Mouse (Mus musculus): ENCODE data around the gene Epop. TPM values are rescaled to one million over a fixed set of nuclear protein-coding genes. Genes with fewer than 3 reads are reported as not detected.

Epop gene
- polyA plus RNA-seq, 1 experiment = 7.0 TPM

DNA sequence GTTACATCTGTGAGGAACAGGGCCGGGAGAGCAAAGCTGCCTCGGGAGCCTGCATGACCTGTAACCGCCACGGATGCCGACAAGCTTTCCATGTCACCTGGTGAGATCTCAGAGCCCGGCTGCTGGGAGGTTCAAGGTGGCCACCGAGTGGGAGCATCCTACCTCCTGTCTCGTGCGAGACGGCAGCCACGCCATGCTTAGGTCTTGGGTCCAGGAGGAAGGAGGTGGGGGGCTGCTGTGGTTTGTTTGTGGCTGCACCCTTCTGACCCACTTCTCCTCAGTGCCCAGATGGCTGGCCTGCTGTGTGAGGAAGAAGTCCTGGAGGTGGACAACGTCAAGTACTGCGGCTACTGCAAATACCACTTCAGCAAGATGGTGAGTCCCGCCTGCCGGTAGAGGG lies 37.3 kb upstream of the Epop start:
- no peak for TF ChIP-seq POLR2A (IDR thresholded peaks at IDR 0.05; ENCODE audit: borderline replicate concordance, extremely low read depth, insufficient read depth, insufficient read length, poor library complexity, severe bottlenecking)
- TF ChIP-seq CTCF (IDR thresholded peaks at IDR 0.05; ENCODE audit: borderline replicate concordance, extremely low read depth, insufficient read depth, insufficient read length) = no peak

DNA sequence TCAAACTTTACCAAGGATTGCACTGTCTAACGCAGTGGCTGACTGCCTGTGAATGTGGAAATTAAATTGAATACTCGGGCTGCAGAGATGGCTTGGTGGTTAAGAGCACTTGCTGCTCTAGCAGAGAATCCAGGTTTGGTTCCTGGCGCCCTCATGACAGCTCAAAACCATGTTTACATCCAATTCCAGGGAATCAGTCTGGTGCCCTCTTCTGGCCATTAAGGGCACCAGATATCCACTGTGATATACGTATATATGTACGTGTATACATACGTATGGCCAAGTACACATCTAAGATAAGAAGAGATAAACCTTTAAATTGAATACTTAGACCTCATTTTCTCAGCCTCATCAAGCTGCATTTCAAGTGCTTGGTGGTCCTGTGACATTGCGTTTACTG lies 36.7 kb upstream of the Epop start:
- TF ChIP-seq POLR2A (IDR thresholded peaks at IDR 0.05; ENCODE audit: borderline replicate concordance, extremely low read depth, insufficient read depth, insufficient read length, poor library complexity, severe bottlenecking) = no peak
- TF ChIP-seq CTCF (IDR thresholded peaks at IDR 0.05; ENCODE audit: borderline replicate concordance, extremely low read depth, insufficient read depth, insufficient read length) = peak; percentile 25; the same call in 1 of the 2 replicates
- no peak for DNase-seq (ENCODE audit: low read depth)

More for the DNA sequence above, 37.3 kb upstream of the Epop start:
- no peak for DNase-seq (ENCODE audit: low read depth)

GRCm38 (mm10) chr11:97665431-97665830 lies 35.9 kb upstream of the Epop start:
- DNase-seq (ENCODE audit: low read depth) = no peak
- TF ChIP-seq CTCF (IDR thresholded peaks at IDR 0.05; ENCODE audit: borderline replicate concordance, extremely low read depth, insufficient read depth, insufficient read length) (no peak), POLR2A (IDR thresholded peaks at IDR 0.05; ENCODE audit: borderline replicate concordance, extremely low read depth, insufficient read depth, insufficient read length, poor library complexity, severe bottlenecking) (no peak)

DNA sequence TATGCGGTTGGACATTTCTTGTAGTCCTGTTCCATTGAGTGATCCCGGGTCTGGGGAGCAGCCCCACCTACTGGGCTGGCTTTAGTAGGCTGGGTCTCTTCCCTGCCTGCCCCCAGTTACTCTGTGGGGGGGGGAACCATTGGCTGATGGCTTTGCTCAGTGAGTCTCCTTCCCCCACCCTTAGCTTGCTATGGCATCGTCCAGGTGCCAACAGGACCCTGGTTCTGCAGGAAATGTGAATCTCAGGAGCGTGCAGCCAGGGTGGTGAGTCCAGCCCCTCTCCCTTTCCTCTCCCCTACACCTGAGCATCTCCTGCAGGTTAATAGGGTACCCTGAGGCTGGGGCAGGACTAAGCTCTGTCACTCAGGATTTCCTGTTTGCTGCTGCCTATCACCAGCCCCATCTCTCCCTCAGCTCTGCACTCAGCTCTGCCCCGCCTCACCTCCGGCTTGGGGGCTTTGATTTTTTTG lies 35.3 kb upstream of the Epop start:
- peak; percentile 6; the same call in 1 of the 2 replicates for TF ChIP-seq CTCF (IDR thresholded peaks at IDR 0.05; ENCODE audit: borderline replicate concordance, extremely low read depth, insufficient read depth, insufficient read length)
- no peak for TF ChIP-seq POLR2A (IDR thresholded peaks at IDR 0.05; ENCODE audit: borderline replicate concordance, extremely low read depth, insufficient read depth, insufficient read length, poor library complexity, severe bottlenecking)

DNA sequence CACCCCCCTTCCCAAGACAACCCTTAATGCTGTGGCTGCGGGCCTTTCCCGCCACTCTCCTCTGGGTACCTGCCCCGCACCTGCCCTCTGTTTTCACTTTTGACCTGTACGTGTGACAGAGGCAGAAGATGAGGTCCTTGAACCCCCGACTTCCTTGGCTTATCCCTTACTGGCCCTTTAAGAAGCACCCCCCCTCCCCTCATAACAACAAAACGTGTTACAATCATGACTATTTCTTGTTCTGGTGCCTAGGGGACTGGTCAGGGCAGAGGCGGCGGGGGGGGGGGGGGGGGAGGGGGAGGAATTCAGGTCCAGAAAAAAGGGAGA lies 34.8 kb upstream of the Epop start:
- no peak for DNase-seq (ENCODE audit: low read depth)
- no peak for TF ChIP-seq CTCF (IDR thresholded peaks at IDR 0.05; ENCODE audit: borderline replicate concordance, extremely low read depth, insufficient read depth, insufficient read length)
- TF ChIP-seq POLR2A (IDR thresholded peaks at IDR 0.05; ENCODE audit: borderline replicate concordance, extremely low read depth, insufficient read depth, insufficient read length, poor library complexity, severe bottlenecking) = no peak

More for the DNA sequence above, 35.3 kb upstream of the Epop start:
- DNase-seq (ENCODE audit: low read depth) = no peak

GRCm38 (mm10) chr11:97663528-97664338 lies 34.2 kb upstream of the Epop start:
- TF ChIP-seq CTCF (IDR thresholded peaks at IDR 0.05; ENCODE audit: borderline replicate concordance, extremely low read depth, insufficient read depth, insufficient read length) (no peak), POLR2A (IDR thresholded peaks at IDR 0.05; ENCODE audit: borderline replicate concordance, extremely low read depth, insufficient read depth, insufficient read length, poor library complexity, severe bottlenecking) (no peak)
- peak; percentile 78 for DNase-seq (ENCODE audit: low read depth)

DNA sequence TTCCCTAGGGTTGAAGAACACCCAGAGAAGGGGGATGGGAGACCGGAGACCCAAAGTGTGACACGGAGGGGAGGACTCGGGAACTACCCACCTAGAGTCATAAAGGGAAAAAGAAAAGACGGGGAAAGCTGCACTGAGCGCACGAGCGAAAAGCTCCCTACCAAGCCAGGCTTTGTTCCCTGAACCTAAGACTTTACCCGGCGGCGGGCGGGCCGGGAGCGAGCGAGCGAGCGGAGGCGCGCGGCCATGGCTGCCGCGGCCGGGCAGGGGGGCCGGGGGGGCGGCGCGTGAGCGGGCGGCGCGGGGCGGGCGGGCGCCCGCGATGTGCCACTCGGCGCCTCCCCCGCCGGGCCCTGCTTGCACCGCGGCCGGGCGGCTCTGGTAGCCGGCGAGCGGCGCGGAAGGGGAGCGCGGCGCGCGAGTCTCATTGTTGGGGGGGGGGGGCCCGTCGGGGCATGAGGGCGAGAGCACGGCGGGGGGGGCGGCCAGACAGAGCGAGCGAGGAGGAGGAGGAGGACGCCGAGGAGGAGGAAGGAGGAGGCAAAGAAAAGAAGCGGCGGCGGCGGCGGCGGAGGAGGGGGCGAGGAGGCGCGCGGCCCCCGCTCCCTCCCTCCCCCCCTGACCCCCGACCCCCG lies 33.5 kb upstream of the Epop start, which contains the start of gene Mllt6:
Gene Mllt6 (plus strand): TSS at position 522 of the 635 bp plus-strand sequence.
- TF ChIP-seq CTCF (IDR thresholded peaks at IDR 0.05; ENCODE audit: borderline replicate concordance, extremely low read depth, insufficient read depth, insufficient read length) (no peak), POLR2A (IDR thresholded peaks at IDR 0.05; ENCODE audit: borderline replicate concordance, extremely low read depth, insufficient read depth, insufficient read length, poor library complexity, severe bottlenecking) (peak; percentile 51; the same call in 1 of the 2 replicates)
- DNase-seq (ENCODE audit: low read depth) = peak; percentile 95

DNA sequence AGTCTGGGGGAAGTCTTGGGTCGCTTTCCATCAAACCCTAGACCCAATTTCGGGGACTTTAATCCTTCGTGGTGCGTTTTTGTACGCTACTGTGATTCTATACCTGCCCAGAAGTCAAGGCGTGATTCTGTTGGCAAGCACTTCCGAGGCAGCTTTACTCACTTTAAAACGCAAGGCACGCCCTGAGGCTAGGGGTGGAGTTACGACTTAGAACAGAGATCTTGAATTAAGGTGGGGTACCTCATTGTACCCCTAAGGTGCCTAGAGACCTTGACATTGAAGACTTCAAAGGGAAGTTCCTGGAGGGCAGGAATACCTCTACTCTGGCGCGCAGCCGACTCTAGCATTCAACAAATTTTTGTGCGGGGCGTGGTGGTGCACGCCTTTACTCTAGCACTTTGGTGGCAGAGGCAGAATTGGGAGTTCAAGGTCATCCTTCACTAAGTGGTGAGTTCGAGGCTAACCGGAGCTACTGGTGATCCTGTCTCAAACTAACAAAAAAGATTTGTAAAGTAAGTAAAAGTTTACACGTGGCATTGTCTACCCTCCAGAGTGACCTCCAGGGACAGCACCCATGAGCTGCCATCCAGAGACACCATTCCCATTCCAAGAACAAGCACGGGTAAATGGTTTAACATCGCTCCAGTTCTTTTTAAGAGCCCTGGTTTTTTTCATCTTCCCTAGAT lies 32.8 kb upstream of the Epop start:
- no peak for TF ChIP-seq CTCF (IDR thresholded peaks at IDR 0.05; ENCODE audit: borderline replicate concordance, extremely low read depth, insufficient read depth, insufficient read length)
- no peak for TF ChIP-seq POLR2A (IDR thresholded peaks at IDR 0.05; ENCODE audit: borderline replicate concordance, extremely low read depth, insufficient read depth, insufficient read length, poor library complexity, severe bottlenecking)

DNA sequence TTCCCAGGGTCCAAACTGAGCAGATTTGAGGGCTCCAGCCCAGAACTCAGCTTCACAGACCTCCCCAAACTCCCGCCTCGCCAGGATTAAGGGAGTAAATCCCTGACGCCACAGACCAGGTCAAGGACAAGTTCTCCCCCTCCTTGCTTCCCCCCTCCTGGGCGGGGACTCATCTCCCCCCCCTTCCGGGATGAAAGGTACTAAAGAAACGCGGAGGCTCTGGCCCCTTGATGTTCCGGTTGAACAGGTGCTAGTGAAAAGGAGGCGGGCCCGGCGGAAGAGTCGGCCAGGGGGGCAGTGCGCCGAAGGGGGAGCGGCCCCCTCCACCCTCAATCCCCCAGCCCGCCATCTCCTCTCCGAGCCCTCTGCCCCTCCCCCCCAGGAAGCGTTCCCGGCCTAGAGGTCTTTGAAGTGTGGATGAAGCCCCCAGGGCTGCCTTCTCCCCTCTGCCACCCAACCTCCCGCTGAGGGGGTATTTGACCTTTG lies 32.2 kb upstream of the Epop start:
- peak; percentile 31 for DNase-seq (ENCODE audit: low read depth)
- TF ChIP-seq CTCF (IDR thresholded peaks at IDR 0.05; ENCODE audit: borderline replicate concordance, extremely low read depth, insufficient read depth, insufficient read length) = no peak
- TF ChIP-seq POLR2A (IDR thresholded peaks at IDR 0.05; ENCODE audit: borderline replicate concordance, extremely low read depth, insufficient read depth, insufficient read length, poor library complexity, severe bottlenecking) = no peak

More for the DNA sequence above, 32.8 kb upstream of the Epop start:
- no peak for DNase-seq (ENCODE audit: low read depth)

GRCm38 (mm10) chr11:97660734-97661647 lies 31.5 kb upstream of the Epop start:
- no peak for DNase-seq (ENCODE audit: low read depth)
- TF ChIP-seq CTCF (IDR thresholded peaks at IDR 0.05; ENCODE audit: borderline replicate concordance, extremely low read depth, insufficient read depth, insufficient read length) = no peak
- TF ChIP-seq POLR2A (IDR thresholded peaks at IDR 0.05; ENCODE audit: borderline replicate concordance, extremely low read depth, insufficient read depth, insufficient read length, poor library complexity, severe bottlenecking) = no peak

Data from brain, embryonic 14.5 days (tissue).